Mouse (Mus musculus) B cell, adult 2 months (primary cell): Measurements from ENCODE around the gene Nat8f1.
A peak's percentile ranks its signal among the peaks of the same experiment; 100 is the strongest.
"Not testable (repeated sequence)": the region's sequence is repeated elsewhere in the genome, so short reads cannot be mapped to it uniquely, and the experiment has no call there.

ENCODE experiments used
- DNase-seq, 2 experiments: peaks; one replicate each; pipeline ENCODE4 v3.0.0; 2022

Gene Nat8f1

GRCm38 (mm10) chr6:85915539-85916513, at the start of gene Nat8f1:
TSS of gene Nat8f1 (minus strand) at chr6:85915687.
- DNase-seq: peak; percentile 91

DNA sequence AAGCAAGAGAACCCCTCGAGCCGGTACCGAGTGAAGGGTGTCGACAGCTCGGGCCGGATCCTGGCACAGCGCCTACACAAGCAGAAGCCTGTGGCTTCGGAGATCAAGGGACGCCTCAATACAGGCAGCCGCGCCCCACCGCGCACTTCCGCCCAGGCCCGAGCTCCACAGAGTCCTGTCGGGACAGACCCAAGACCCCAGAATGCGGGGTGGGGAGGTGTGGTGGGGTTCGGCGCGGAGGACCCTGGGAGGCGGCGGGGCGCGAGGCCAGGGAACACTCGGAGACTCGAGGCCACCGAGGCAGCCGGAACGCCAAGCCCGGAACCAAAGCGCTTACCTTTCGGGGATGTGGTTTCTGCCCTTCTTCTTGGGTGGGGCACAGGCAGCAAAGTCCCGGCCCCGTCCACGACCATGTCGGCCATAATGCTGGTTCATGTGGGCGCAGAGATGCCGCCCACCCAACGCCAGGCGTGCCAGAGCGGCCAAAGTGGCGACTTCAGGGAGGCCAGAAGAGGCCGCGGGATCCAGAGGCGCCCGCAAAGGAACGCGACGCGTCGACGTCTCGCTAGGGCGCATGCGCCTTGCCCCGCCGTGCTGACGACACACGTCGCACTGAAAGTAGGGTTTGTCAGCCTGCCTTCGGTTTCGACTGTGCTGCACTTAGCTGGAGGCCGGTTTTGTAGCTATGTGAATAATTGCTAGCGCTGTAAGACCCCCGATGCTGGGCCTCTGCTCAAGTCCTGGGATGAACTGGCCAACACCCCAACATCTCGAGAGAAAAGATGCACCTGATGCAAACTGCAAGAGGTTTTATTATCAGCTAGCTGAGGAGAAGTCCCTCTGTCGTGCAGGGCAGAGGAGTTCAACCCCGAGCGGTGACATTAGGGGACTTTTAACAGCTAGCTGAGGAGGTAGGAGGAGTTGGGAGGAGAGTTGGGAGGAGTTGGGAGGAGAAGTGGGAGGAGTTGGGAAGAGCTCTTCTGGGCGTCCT, 45.9 kb upstream of the Nat8f1 start, which contains the start of gene Dusp11:
Gene Dusp11 (minus strand): TSS at position 567 of the 991 bp plus-strand sequence.
- peak; percentile 92 to 94 for DNase-seq

GRCm38 (mm10) chr6:85957581-85957980, 42.1 kb upstream of the Nat8f1 start:
- DNase-seq: no peak

GRCm38 (mm10) chr6:85948549-85948948, 33.1 kb upstream of the Nat8f1 start:
- no peak for DNase-seq

DNA sequence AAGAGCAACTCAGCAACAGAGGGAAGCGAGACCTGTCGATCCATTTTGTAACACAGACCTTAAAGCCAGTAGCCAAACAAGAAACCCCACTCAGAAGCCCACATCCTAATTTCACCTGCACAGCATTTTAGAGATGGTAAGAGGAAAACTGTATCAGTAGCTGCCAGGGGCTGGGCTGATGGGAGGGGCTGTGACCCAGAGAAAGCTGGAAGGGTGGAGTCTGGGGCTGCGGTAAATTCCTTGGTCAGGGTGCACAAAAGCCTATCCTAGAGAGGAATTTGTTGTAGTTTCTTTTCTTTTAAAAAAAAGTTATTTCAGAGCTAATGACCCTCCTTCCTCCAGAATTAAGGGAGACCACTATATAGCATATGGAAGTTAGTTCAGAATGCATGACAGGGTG, 27.0 kb upstream of the Nat8f1 start:
- no peak for DNase-seq

DNA sequence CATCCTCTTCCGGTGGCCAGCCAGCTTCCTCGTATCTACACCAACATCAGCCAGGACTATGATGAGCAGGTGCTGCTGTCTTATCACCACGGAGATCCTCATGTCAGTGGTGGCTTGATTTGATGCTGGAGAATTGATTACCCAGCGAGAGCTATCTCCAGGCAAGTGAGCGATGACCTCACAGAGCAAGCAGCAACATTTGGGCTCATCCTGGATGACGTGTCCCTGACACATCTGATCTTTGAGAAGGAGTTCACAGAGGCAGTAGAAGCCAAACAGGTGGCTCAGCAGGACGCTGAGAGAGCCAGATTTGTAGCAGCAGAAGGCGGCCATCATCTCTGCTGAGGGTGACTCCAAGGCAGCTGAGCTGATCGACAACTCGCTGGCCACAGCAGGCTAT, 23.2 kb upstream of the Nat8f1 start:
- no peak for DNase-seq

GRCm38 (mm10) chr6:85936508-85937465, 21.3 kb upstream of the Nat8f1 start:
- DNase-seq: peak; percentile 89 to 90

GRCm38 (mm10) chr6:85935646-85936045, 20.2 kb upstream of the Nat8f1 start:
- DNase-seq: peak in 1 of 2 experiments; percentile 15

GRCm38 (mm10) chr6:85934047-85934446, 18.6 kb upstream of the Nat8f1 start:
- no peak for DNase-seq

DNA sequence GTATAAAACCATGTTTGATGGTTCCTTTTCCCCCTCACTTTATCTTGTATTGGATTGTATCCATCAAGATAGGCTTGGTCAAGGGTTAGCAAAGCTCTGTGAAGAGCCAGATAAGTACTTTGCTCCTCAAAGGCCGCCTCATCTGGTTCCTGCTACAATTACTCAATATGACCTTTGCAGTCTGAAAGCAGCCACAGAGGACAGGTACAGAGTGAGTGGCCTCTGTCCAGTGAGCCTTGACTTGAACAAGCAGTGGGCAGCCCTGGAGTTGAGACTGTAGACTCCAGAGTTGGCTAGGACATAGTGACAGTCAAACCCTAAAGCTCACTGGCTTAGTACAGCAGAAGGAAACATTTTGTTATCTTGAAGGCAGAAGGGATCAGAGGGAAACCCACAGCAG, 13.8 kb upstream of the Nat8f1 start:
- no peak for DNase-seq

DNA sequence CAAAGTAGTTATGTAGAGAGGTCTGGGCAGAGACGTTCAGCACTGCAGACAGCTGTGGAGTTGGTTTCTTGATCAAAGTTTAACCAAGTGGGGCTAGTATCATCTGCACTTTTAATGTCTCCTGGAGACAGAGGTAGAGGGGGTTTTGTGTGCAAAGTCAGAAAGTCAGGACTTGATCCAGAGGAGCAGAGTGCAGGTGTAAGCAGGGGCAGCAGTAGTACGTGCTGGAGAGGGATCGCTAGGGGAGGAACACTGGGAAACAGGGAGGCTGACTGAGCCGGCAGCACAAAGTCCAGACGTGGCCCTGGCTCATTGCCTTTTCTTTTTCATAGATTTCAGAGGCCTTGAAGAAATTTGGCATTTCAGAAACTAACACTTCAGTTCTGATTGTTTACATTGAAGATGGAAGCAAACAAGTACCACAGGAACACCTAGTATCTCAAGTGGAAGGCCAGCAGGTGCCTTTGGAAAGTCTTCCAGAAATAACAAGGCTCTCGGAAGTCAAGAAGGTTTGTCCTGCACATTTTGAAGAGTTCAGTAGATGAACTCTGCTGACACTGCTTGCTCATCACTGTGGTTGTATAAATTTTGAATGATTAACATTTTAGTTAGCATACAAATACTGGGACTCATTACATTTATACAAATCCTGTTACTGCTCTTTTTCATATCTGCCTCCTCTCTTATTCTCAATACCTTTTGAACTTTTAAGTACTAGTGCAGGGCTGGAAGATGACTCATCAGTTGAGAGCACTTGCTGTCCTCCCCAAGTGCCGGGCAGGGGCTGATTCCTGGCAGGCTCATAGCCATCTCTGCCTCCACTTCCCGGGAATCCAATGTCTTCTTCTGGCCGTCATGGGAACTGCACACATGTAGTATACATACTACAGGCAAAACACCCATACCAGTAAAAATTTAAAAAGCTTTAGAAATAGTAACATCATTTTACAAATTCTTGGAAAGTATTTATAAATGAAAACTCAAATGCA, 12.3 kb upstream of the Nat8f1 start:
- no peak for DNase-seq

DNA sequence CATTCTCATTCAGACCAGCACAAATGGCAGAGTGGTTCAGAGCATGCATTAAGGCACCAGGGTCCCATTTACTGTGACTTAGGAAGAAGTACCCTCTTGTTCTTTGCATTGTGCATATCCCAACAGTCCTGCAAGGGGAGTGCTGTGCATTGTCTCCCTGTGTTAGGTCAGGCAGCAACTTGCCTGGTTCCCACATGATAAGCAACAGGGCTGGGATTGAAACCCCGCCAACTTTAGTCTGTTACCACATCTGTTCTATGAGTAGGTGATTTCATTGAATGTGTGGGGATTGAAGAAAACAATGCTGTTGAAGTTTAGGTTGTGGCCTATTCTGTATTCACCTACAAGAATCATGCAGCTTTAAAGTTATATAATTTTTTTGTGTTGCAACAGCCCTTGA, 11.2 kb upstream of the Nat8f1 start:
- DNase-seq: no peak

GRCm38 (mm10) chr6:85923643-85924042, 8.2 kb upstream of the Nat8f1 start:
- DNase-seq: no peak

DNA sequence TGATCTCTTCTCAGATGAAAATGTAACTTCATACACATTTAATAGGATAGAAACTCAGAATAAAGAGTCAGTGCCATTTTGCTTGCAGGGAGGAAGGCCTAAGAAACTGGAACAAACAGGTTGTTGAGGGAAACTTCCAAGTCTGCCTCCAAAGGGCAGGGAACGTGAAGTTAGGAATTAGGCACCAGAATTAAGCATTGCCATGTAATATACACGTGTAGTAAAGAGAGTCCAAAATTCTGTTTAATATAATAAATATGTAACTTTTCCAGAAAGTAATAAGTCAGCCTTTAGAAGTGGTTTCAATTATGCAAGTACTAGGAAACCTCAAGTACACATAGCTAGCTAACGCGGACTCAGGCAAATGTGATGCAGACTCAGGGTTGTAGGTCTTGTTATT, 3.9 kb upstream of the Nat8f1 start:
- DNase-seq: no peak

GRCm38 (mm10) chr6:85918341-85918740, 2.9 kb upstream of the Nat8f1 start:
- DNase-seq: not testable (repeated sequence)

DNA sequence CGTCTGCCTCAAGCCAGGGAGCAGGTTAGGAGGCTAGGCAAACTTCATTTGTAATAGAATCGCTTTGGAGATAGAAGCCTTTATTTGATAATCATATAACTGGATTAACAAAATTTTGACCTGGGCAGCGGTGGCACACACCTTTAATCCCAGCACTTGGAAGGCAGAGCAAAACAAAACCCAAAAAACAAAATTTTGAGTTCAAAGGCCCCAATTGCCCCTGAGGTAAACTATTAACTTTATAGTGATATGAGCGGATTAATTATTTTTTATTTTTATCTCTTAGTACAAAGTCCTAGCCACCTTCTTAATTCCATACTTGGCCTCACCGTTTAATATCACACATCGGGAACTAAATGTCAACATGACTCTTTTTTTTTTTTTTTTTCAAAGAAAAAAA, 1.1 kb upstream of the Nat8f1 start:
- DNase-seq: no peak

DNA sequence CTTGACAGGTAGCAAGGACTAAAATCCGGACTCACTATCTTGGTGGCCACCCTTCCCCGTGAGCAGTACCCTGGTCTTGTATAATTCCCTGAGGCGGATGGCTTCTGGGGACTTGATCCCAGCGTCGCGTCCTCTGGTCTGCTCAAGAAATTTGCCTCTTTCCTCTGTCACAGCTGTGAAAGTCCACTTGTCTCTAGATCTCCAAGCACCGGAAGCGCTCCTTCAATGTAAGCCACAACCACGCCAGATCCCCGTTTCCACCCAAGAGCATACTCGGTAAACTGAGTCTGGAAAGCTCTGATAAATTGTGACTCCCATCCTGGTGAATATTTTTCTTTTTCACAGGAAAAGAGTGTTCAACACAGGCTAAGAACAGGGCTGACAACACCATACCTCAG, 347 bp downstream of the Nat8f1 start:
- no peak for DNase-seq

DNA sequence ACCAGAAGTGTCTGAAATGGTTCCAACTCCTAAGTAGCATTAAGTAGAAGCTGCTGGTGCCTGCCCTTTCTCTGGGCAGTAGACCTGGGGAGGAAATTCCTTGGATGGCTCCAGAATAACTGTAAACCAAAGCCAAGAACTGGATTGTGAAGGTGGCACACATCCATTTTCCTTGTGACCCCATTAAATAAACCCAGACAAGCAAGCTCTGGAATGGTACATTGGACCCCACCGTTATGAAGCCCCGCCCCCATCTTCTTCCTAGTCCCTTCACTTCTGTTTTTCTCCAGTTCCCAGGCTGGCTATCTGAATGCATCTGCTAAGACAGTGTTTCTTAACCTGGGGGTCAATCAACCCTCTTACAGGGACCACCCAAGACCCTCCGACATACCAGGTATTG, 3.9 kb downstream of the Nat8f1 start, which contains the start of gene Tprkb:
Gene Tprkb (plus strand): TSS at position 279 of the 400 bp plus-strand sequence.
- DNase-seq: no peak

DNA sequence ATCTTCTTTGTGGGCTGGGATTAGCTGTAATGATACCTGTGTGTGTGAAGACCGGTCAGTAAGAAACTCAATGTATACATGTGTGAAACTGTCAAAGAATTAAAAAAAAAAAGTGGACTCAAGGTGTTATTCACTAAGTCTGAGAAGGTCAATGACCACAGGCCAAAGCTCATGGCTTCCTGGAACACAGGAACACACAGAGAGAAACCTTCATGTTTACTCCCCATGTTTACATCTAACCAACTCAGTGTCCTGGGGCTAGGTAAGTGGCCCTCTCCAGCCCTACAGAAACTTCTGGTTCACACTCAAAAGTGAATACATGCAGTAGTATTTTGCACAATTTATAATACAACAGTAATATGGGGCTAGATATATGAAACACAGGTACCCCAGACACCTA, 5.8 kb downstream of the Nat8f1 start:
- no peak for DNase-seq

DNA sequence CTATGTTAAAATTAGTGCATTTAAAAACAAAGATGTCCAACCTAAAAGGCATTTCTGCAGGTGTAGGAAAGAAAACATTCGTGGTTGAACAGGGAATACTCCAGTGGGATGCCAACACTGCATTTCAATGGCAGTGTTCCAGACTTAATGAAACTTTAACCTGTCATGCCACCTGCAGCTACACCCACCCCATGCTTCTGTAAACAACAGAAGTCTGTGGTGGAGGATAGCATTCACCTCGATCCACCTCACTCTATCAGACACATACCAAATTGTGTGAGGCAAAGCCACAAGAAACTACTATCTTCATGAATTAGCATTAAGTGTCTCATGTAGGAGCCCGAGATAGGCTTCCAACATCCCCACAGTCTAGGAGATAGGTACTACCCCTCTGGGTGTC, 7.1 kb downstream of the Nat8f1 start:
- DNase-seq: no peak

- DNase-seq: not testable (repeated sequence)
These were observed 8.6 kb downstream of the Nat8f1 start for GRCm38 (mm10) chr6:85906911-85907351.
